Mouse (Mus musculus): ENCODE results near the gene Map1b.

The Map1b gene

DNA sequence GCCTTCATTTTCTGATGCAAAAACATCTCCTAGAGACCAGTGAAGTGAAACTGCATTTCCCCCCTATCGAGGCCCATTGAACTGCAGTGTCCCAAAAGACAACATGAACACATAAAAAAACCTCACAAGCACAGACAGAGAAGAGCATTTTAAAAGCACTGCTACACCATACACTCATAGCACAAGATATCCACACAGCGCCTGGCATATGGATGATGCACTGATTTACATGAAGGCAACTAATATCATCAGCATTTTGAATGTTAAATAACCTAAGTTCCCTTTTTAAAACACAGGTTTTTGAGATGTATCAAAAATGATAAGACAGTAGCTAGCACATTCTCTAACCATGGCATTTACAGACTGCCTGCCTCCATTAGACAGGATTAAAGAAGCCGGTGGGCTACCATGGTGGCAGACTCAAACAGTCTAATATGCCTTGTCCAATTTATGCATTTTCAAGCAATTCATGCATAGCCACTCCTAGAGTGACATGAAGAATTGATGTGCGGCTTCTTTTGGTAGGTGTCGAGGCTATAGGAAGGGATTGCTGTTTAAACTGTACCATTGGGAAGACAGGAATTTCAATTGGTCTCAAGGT lies 22.9 kb downstream of the Map1b start:
- intact Hi-C loops (cut with DNase I), result no loop called here

DNA sequence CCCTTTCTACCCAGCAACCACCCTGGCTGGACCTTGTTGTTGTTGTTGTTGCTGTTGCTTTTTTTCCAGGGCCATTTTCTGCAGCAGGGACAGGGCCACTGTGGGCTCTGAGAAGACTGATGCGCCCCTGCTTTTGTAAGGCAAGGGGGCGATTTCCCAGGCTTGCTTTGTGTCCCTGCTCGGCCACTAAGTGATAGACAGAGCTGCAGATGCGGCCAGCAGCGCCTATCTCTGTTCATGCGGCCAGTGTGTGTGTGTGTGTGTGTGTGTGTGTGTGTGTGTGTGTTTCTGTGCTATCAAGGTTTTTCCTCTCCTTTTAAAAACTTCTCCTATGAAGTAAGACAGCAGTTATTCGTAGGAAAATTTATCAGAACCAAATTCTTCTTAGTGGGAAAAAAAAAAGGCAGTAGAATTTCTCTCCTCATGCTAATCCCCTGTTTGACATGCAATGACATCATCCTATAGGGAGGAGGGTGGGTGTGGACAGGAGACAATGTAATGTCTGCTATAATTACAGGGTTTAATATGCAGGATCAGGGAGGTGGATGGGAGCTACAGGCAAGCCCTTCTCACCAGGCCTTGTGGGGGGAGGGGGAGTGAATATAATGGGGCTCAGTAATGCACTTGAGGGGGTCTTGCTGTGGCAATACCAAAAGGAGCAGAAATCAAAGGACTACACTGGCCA lies 23.6 kb downstream of the Map1b start:
- intact Hi-C loops (cut with DNase I), result no loop called here

DNA sequence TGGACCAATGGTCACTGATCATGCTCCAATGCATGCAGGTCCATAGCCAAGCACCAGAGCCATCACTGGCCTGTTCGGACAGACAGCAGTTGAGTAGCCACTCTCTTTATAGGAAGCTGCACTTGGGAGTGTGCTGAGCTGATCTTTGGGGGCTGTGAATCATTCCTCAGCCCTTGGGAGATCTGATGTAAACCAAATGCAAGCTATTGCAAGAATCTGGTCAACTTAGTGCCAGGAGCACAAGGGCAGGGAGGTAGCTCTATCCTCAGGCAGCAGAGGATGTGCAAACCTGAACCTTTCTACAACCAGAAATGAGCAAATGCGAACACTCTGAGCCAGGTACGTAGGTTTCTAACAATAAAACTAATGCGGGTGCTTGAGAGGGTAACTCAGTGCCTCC lies 26.3 kb downstream of the Map1b start:
- intact Hi-C loops (cut with DNase I), result no loop called here

GRCm38 (mm10) chr13:99489175-99489574 lies 27.2 kb downstream of the Map1b start:
- intact Hi-C loops (cut with DNase I), result no loop called here

- intact Hi-C loops (cut with DNase I), result no loop called here
These were observed 30.5 kb downstream of the Map1b start for GRCm38 (mm10) chr13:99485861-99486260.

GRCm38 (mm10) chr13:99485331-99485733 lies 31.0 kb downstream of the Map1b start:
- intact Hi-C loops (cut with DNase I), result no loop called here

GRCm38 (mm10) chr13:99484905-99485304 lies 31.4 kb downstream of the Map1b start:
- intact Hi-C loops (cut with DNase I), result no loop called here

DNA sequence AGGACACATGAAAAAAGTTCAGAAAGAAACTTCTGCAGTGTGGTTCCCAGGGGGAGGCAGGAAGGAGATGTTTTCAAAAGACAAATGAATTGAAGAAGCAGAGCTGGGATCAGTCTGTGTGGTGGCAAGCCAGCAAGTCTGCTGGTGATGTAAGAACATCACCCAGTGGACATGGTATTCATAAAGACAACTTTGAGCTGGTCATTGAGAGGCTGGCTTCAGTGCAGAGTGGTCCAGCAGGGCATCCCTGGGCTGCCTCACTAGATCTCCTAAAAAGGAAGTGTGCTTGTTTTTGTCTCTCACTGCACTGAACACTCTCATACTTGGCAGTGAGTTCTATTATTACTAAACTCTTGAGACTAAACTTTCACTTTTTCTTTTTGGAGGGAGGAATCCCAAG lies 32.9 kb downstream of the Map1b start:
- intact Hi-C loops (cut with DNase I), result no loop called here

DNA sequence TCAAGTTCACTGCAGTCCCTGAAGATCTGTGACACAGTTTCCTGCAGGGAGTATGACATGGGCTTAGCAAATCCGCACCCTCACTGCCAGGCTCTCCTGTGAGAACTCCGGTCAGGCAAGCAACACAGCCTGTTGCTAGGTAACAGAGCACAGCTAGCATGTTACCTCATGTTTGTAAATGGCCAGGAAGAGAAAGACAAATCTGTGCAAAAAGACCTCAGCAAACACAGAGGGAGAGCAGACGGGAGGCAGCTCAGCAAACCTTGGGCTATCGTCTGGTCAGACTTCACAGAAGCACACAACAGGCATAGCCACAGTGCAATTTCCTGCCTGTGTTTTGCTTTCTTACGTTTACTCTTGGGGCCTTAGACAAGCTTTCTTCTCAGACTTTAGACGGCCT lies 40.9 kb downstream of the Map1b start:
- intact Hi-C loops (cut with DNase I), result no loop called here

DNA sequence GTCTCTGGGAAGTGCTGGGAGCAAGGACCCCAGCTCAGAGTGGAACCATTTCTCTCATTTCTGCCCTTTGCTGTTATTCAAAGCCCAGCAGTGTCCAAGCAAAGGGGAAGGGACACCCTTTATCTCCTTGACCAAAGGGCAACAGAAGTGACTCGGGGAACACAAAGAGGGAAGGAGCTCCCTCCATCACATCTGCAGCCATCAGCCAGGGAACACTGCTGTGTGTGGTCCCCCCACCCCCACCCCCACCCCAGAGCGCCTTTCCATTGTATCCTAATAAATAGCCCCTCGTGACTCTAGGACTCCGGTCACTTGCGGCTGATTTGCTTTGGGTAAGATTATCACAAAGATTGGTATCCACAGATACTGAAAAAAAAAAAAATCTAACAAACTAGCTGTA lies 41.3 kb downstream of the Map1b start:
- intact Hi-C loops (cut with DNase I), result no loop called here

DNA sequence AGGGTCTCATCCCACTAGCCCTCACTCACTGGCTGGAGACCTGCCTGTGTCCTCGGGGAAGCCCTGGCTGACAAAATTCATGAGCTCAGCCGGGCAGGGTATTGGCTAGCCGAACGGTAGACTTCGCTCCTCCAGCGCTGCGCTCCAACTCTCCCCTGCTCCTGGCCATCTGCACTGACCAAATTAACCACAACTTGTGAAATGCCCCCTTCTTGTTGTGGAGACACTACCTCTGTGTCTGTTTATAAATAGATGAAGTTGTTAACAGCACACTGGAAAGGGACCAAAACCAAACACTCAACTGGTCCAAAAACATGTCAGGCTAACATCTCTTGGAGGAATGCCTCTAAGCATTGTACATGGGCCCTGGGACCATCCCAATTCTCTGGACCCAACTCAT lies 42.2 kb downstream of the Map1b start:
- intact Hi-C loops (cut with DNase I), result no loop called here

DNA sequence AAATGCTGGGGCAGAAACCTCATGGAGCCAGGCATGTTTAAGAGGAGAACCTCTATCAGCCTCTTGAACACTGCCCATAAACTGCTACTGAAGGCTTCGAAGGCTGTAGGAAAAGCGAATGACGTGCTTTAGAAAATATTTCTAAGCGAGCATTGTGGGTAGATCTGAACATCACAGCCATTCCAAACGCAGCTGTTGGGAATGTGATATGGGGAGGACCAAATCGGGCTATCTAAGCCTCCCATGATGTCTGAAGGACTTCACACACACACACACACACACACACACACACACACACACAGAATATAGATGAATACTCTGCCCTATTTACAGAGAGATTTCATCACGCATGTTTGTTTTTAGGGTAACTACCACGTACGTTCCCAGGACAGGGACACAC lies 44.3 kb downstream of the Map1b start:
- intact Hi-C loops (cut with DNase I), result no loop called here

GRCm38 (mm10) chr13:99470084-99470483 lies 46.3 kb downstream of the Map1b start:
- intact Hi-C loops (cut with DNase I), result no loop called here

- intact Hi-C loops (cut with DNase I), result no loop called here
These were observed 48.1 kb downstream of the Map1b start for GRCm38 (mm10) chr13:99468267-99468666.

- intact Hi-C loops (cut with DNase I), result no loop called here
These were observed 49.5 kb downstream of the Map1b start for GRCm38 (mm10) chr13:99466811-99467315.

DNA sequence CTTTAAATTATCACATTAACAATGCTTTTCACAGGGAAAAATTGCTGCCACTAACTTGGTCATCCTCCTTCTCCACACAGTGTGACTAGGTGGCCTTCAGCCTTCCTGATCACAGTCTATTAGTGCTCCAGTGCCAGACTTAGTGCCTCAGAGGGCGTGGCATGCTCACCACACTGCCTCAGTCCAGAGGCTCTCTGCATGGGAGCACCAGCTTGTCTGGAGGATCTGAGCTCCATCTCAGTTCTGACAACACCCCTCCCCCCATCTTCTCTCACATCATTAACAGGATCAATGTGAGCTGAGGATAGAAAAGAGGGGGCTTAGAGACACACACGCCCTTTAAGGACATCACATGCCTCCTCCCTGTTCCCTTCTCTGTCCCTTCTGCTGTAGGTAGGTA lies 50.3 kb downstream of the Map1b start:
- intact Hi-C loops (cut with DNase I), result no loop called here

DNA sequence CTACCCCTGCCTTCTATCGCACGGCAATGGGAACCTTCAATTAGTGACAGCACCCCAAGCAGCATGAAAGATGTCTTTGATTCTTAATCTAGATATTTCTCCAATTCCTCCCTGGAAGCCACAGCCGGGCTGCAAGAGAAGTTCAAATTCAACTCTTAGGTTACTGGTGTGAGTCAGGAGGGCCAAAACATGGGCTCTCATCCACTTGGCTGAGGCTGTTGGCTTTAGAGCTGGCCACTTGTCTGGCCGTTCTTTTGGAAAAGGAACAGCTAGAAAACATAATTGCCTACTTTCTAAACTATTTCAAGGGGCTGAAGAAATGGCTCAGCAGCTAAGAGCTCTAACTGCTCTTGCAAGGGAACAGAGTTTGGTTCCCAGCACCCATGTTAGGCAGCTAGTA lies 51.8 kb downstream of the Map1b start:
- intact Hi-C loops (cut with DNase I), result no loop called here

DNA sequence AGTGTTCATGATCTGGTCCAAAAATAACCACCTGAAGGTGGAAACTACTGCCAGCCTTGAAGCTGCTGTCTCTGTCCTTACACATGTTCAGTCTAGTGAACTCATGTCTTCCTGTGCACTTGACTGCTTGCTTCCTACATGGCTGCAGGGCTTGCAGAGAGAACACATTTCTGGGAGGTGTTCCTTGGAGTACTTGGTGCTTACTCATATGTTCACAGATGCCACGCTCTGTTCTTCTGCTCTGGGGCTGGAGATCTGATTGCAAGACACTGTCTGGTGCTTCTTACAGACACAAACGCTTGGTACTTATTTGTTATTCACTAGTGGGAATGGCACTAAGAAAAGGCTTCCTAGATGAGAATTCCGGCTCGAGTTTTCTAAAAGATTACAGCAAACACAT lies 54.5 kb downstream of the Map1b start:
- intact Hi-C loops (cut with DNase I), result no loop called here

GRCm38 (mm10) chr13:99459612-99460011 lies 56.7 kb downstream of the Map1b start:
- intact Hi-C loops (cut with DNase I), result no loop called here

- intact Hi-C loops (cut with DNase I), result no loop called here
These were observed 57.5 kb downstream of the Map1b start for GRCm38 (mm10) chr13:99458658-99459386.

- intact Hi-C loops (cut with DNase I), result no loop called here
These were observed 61.4 kb downstream of the Map1b start for GRCm38 (mm10) chr13:99454977-99455376.

DNA sequence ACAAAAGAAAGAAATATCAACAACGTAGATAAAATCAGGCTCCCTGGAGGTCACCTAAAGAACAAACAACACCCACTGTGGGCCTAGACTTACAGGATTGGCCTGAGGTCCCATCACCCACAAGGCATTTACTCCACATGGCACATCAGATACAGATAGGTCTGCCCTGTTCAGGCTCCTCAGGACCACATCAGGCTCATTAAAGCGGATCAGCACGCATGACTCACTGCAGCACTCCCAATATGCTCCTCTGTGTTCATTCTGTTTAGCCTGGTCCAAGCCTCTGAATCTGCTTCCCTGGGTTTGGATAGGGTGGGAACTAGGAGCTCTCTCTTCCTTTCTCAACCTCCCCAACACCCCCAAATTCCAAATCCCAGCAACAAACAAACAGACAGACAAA lies 63.9 kb downstream of the Map1b start:
- intact Hi-C loops (cut with DNase I), result no loop called here

DNA sequence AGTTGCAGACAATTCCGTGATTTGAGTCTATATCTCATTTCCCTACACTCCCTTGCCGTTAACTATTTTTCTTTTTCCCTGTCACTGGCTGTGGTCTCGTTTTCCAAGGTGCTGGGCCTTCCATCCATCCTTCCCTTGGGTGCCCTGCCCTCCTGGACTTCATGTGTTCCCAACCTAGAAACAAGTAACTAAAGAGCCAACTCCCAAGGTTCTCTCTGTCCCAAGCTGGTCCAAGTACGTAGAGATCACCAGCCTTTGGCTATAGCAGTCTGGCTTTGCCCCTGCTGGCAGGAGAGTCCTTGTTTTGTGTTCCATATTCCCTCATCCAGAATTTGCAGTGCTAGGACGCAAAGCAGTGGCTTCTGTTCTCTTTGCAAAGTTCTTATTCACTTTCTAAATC lies 65.1 kb downstream of the Map1b start:
- intact Hi-C loops (cut with DNase I), result no loop called here

Measured in adrenal gland (tissue).